Mouse (Mus musculus) kidney, adult 2 months (tissue): Measurements from ENCODE around the gene Eppin.

Experiments used
- CTCF ChIP-seq: fragments of 200-500 bp; conservative IDR thresholded peaks from 2 replicates; pipeline ENCODE4 v1.5.1; 2011; ENCODE audit warnings: low read depth, mild to moderate bottlenecking, control low read depth, low read length, moderate library complexity, mixed read lengths; ENCODE audit not compliant: insufficient read depth, insufficient read length
- POLR2A ChIP-seq: fragments of 200-500 bp; IDR thresholded peaks from one replicate; pipeline ENCODE4 v1.6.1; 2011; ENCODE audit warnings: low read depth, low read length, control low read depth

DNA sequence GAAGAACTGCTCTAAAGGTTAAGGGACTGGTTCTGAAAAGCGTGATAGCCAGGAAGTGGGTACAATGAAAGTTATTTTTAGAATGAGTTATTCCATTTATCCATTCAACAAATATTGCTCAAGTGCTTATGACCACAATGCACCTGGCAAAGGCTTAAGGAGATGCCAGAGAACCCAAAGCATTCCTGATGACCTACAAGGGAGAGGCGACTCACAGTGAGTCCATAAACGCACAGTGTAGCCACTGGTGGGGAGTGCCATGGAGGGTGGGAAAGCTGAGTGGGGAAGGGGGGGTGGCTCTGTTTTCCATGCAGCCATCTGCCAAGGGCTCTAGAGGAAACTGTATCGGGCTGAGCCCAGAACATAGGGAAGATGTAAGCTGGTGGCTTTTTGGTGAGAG lies 44.1 kb downstream of the Eppin start:
- no peak for TF ChIP-seq CTCF
- no peak for TF ChIP-seq POLR2A
